ENCODE assay signal across 9 mouse cellular contexts in genomic region chr11:5902390-5902789, GRCm38 (mm10). TPM values are rescaled to one million over a fixed set of nuclear protein-coding genes. Genes with fewer than 3 reads are reported as not detected.
A peak's percentile ranks its signal among the peaks of the same experiment; 100 is the strongest.
DNase-seq lines count a peak whose midpoint lies in the region; ATAC-seq lines count a peak whose summit lies in the region.
"Had no signal": no experiment of that assay in that cellular context is flagged by ENCODE, and none has a peak within 500 bp of the region (broad histone marks: within the 10 kb centered on the region; RNA-seq: fewer than 3 reads in every experiment).

No protein-coding gene starts in this region.

- H3K27ac ChIP-seq in neural tube, embryonic 11.5 days (ENCODE audit: low read depth, low read length) = peak overlapping the region; percentile 60; the same call in 1 of the 2 replicates
- no peak overlapping the region for H3K27ac ChIP-seq in liver, embryonic 13.5 days

- no peaks in the 10 kb centered on the region for H3K9me3 ChIP-seq in neural tube, embryonic 11.5 days (ENCODE audit: control insufficient read depth, low read length)
- no peaks in the 10 kb centered on the region for H3K9me3 ChIP-seq in liver, embryonic 13.5 days (replicated peaks)

- H3K36me3 ChIP-seq in neural tube, embryonic 11.5 days (ENCODE audit: control insufficient read depth, insufficient read depth, low read length) = no peaks in the 10 kb centered on the region
- no peaks in the 10 kb centered on the region for H3K36me3 ChIP-seq in liver, embryonic 13.5 days

- peak; percentile 52 for DNase-seq in embryo, embryonic 10.5 days (ENCODE audit: low spot score)
- no peak for DNase-seq in embryo, embryonic 9.5 days (ENCODE audit: extremely low spot score)
- no peak for DNase-seq in neural tube, embryonic 11.5 days (ENCODE audit: low spot score)
- no peak for DNase-seq in neural tube, embryonic 10.5 days (ENCODE audit: extremely low spot score, low spot score)
- DNase-seq in liver, embryonic 13.5 days = no peak
- no peak for DNase-seq in urinary bladder, adult 18-20 months (ENCODE audit: low spot score in 2 of 2)
- no peak for DNase-seq in left cerebral cortex, adult 8-10 months (ENCODE audit: low spot score in 2 of 2)
- no peak for DNase-seq in kidney, adult 18-20 months

- 0 out of 2 replicates have a peak, but pooled peaks cover 4% of the 10 kb centered on the region for H3K27me3 ChIP-seq in neural tube, embryonic 11.5 days (ENCODE audit: control insufficient read depth, insufficient read depth, low read length)
- peaks cover 71% of the 10 kb centered on the region for H3K27me3 ChIP-seq in liver, embryonic 13.5 days

- H3K4me3 ChIP-seq in neural tube, embryonic 11.5 days (ENCODE audit: low read depth, low read length) = peak overlapping the region; percentile 31; the same call in 1 of the 2 replicates
- 0 out of 2 replicates have a peak overlapping the region, but pooled peaks have one; percentile 25 for H3K4me3 ChIP-seq in liver, embryonic 13.5 days (replicated peaks)

- peak overlapping the region; percentile 54 for H3K4me2 ChIP-seq in neural tube, embryonic 11.5 days (ENCODE audit: low read depth)
- H3K4me2 ChIP-seq in liver, embryonic 13.5 days = peak overlapping the region; percentile 41

- H3K4me1 ChIP-seq in neural tube, embryonic 11.5 days (ENCODE audit: control insufficient read depth, insufficient read depth, low read length) = peaks cover 19% of the 10 kb centered on the region
- peaks cover 28% of the 10 kb centered on the region for H3K4me1 ChIP-seq in liver, embryonic 13.5 days (replicated peaks)

- under 1% methylated on average over 6 of the region's 6 CpGs for WGBS in neural tube, embryonic 11.5 days
- 13% methylated on average over 6 of the region's 6 CpGs for WGBS in liver, embryonic 13.5 days (ENCODE audit: insufficient replicate concordance)

- H3K9ac ChIP-seq in neural tube, embryonic 11.5 days (ENCODE audit: low read length) = peak overlapping the region; percentile 55
- H3K9ac ChIP-seq in liver, embryonic 13.5 days = no peak overlapping the region

- no peak for ATAC-seq in neural tube, embryonic 11.5 days (ENCODE audit: insufficient read depth, low FRiP score, low TSS enrichment)
- ATAC-seq in liver, embryonic 13.5 days (ENCODE audit: low read depth) = no peak

RNA-seq across cellular contexts. Expression of gene Myl7, which starts 3.8 kb away (rescaled TPM):
- 3.9 and 16.9 TPM in 2 replicates for polyA plus RNA-seq in neural tube, embryonic 11.5 days (2014; fragmentation: Nextera tagmentation; extraction: Ambion mirVana)
- polyA plus RNA-seq in liver, embryonic 13.5 days (2015; fragmentation: Nextera tagmentation; extraction: Ambion mirVana) = 9.9 and 14.3 TPM in 2 replicates
- total RNA-seq in left cerebral cortex, adult 8-10 months (2022) = not detected
- total RNA-seq: left cerebral cortex, adult 18-20 months had no signal

RNA-seq across cellular contexts. Expression of gene Pold2, which starts 24.3 kb away (rescaled TPM):
- 92.5 and 102 TPM in 2 replicates for polyA plus RNA-seq in neural tube, embryonic 11.5 days (2014; fragmentation: Nextera tagmentation; extraction: Ambion mirVana)
- polyA plus RNA-seq in liver, embryonic 13.5 days (2015; fragmentation: Nextera tagmentation; extraction: Ambion mirVana) = 86.1 and 90.7 TPM in 2 replicates
- total RNA-seq in left cerebral cortex, adult 8-10 months (2022) = 10 to 100 TPM; 22.1 to 26.9 (median 23.4) TPM

RNA-seq across cellular contexts. Expression of gene Aebp1, which starts 40.6 kb away (rescaled TPM):
- 8.9 and 9.7 TPM in 2 replicates for polyA plus RNA-seq in neural tube, embryonic 11.5 days (2014; fragmentation: Nextera tagmentation; extraction: Ambion mirVana)
- 5.9 and 6.5 TPM in 2 replicates for polyA plus RNA-seq in liver, embryonic 13.5 days (2015; fragmentation: Nextera tagmentation; extraction: Ambion mirVana)
- total RNA-seq in left cerebral cortex, adult 8-10 months (2022) = 10 to 100 TPM; 22.3 to 25.7 (median 24.6) TPM

RNA-seq across cellular contexts. Expression of gene Gck, which starts 47.5 kb away (rescaled TPM):
- 0.88 and 1.4 TPM in 2 replicates for polyA plus RNA-seq in neural tube, embryonic 11.5 days (2014; fragmentation: Nextera tagmentation; extraction: Ambion mirVana)
- polyA plus RNA-seq in liver, embryonic 13.5 days (2015; fragmentation: Nextera tagmentation; extraction: Ambion mirVana) = 0.30 and 0.31 TPM in 2 replicates
- total RNA-seq in left cerebral cortex, adult 8-10 months (2022) = 1 to 10 TPM in 3 of 4 experiments, under 1 TPM in 1; 0.81 to 2.3 (median 1.2) TPM

RNA-seq across cellular contexts. Expression of gene Ykt6, which starts 53.1 kb away (rescaled TPM):
- 32.3 and 32.6 TPM in 2 replicates for polyA plus RNA-seq in neural tube, embryonic 11.5 days (2014; fragmentation: Nextera tagmentation; extraction: Ambion mirVana)
- 22.4 and 23.6 TPM in 2 replicates for polyA plus RNA-seq in liver, embryonic 13.5 days (2015; fragmentation: Nextera tagmentation; extraction: Ambion mirVana)
- total RNA-seq in left cerebral cortex, adult 8-10 months (2022) = 10 to 100 TPM; 77.3 to 84.9 (median 82.7) TPM
